Mouse (Mus musculus) B cell, adult 67 days (primary cell): ENCODE results near the gene Olfr784. TPM values are rescaled to one million over a fixed set of nuclear protein-coding genes. Genes with fewer than 3 reads are reported as not detected.

Experiments used
- total RNA-seq, 2 experiments: library from RNA; stranded (reverse); gene quantifications; 4 replicates each; pipeline ENCODE4 v1.2.4; 2023

The Olfr784 gene
- total RNA-seq = not detected

GRCm38 (mm10) chr10:129383783-129384182 is at the start of gene Olfr784:
Gene Olfr784 (plus strand): TSS chr10:129384083.

GRCm38 (mm10) chr10:129348550-129348949 is 35.3 kb upstream of the Olfr784 start, which contains the start of gene Olfr782:
Gene Olfr782 (plus strand): TSS chr10:129348850.

GRCm38 (mm10) chr10:129405126-129405525 is 21.2 kb downstream of the Olfr784 start, which contains the start of gene Olfr785:
Gene Olfr785 (plus strand): TSS chr10:129405426.

GRCm38 (mm10) chr10:129427006-129427405 is 43.1 kb downstream of the Olfr784 start, which contains the start of gene Olfr786:
Gene Olfr786 (plus strand): TSS chr10:129427306.

Other genes starting within 250 kb of the Olfr784 start
- gene Olfr770, start 245.1 kb upstream of the Olfr784 start, total RNA-seq = not detected
- not detected for gene Olfr771, start 219.3 kb upstream of the Olfr784 start, total RNA-seq
- gene Olfr772, start 206.2 kb upstream of the Olfr784 start, total RNA-seq = not detected
- not detected for gene Olfr773, start 196.7 kb upstream of the Olfr784 start, total RNA-seq
- gene Olfr774, start 147.9 kb upstream of the Olfr784 start, total RNA-seq = not detected
- gene Olfr775, start 135.7 kb upstream of the Olfr784 start, total RNA-seq = not detected
- gene Olfr776, start 125.0 kb upstream of the Olfr784 start, total RNA-seq = not detected
- not detected for gene Olfr777, start 112.6 kb upstream of the Olfr784 start, total RNA-seq
- gene Olfr780, start 66.0 kb upstream of the Olfr784 start, total RNA-seq = not detected
- not detected for gene Olfr781, start 55.2 kb upstream of the Olfr784 start, total RNA-seq
- not detected for gene Olfr782, start 35.2 kb upstream of the Olfr784 start, total RNA-seq
- gene Olfr785, start 21.3 kb downstream of the Olfr784 start, total RNA-seq = not detected
- not detected for gene Olfr786, start 43.2 kb downstream of the Olfr784 start, total RNA-seq
- not detected for gene Olfr787, start 77.8 kb downstream of the Olfr784 start, total RNA-seq
- not detected for gene Olfr788, start 86.9 kb downstream of the Olfr784 start, total RNA-seq
- not detected for gene Olfr789, start 100.7 kb downstream of the Olfr784 start, total RNA-seq
- not detected for gene Olfr790, start 114.4 kb downstream of the Olfr784 start, total RNA-seq
- not detected for gene Olfr791, start 137.7 kb downstream of the Olfr784 start, total RNA-seq
- not detected for gene Olfr792, start 155.1 kb downstream of the Olfr784 start, total RNA-seq
- not detected for gene Olfr794, start 183.6 kb downstream of the Olfr784 start, total RNA-seq
- gene Olfr796, start 228.5 kb downstream of the Olfr784 start, total RNA-seq = not detected
- gene Olfr798, start 243.9 kb downstream of the Olfr784 start, total RNA-seq = not detected